Mouse (Mus musculus) hindbrain, embryonic 12.5 days (tissue): ENCODE data around the gene Rgs9bp. TPM values are rescaled to one million over a fixed set of nuclear protein-coding genes. Genes with fewer than 3 reads are reported as not detected.

ENCODE experiments used
- ATAC-seq: fragments of 200-750 bp; cut with Nextera tagmentation; 2 replicates; pipeline ENCODE4 v1.8.0; 2017; ENCODE audit warnings: moderate TSS enrichment; ENCODE audit not compliant: low FRiP score
- H3K27ac ChIP-seq: fragments of 300-500 bp; sonication (generic); 2 replicates; pipeline ENCODE4 v1.5.1; 2016; ENCODE audit warnings: mild to moderate bottlenecking
- H3K27me3 ChIP-seq: fragments of 300-500 bp; sonication (generic); 2 replicates; pipeline ENCODE4 v1.6.1; 2016; ENCODE audit warnings: mild to moderate bottlenecking
- H3K36me3 ChIP-seq: fragments of 300-500 bp; sonication (generic); 2 replicates; pipeline ENCODE4 v1.6.1; 2016; ENCODE audit warnings: mild to moderate bottlenecking
- H3K4me1 ChIP-seq: fragments of 300-500 bp; sonication (generic); 2 replicates; pipeline ENCODE4 v1.6.1; 2016
- H3K4me2 ChIP-seq: fragments of 300-500 bp; sonication (generic); replicated peaks from 2 replicates; pipeline ENCODE4 v1.6.1; 2016; ENCODE audit warnings: mild to moderate bottlenecking
- H3K4me3 ChIP-seq: fragments of 300-500 bp; sonication (generic); 2 replicates; pipeline ENCODE4 v1.5.1; 2016; ENCODE audit warnings: mild to moderate bottlenecking
- H3K9ac ChIP-seq: fragments of 300-500 bp; sonication (generic); 2 replicates; pipeline ENCODE4 v1.6.1; 2016; ENCODE audit warnings: mild to moderate bottlenecking, moderate library complexity
- H3K9me3 ChIP-seq: fragments of 300-500 bp; sonication (generic); replicated peaks from 2 replicates; pipeline ENCODE4 v1.6.1; 2016; ENCODE audit warnings: mild to moderate bottlenecking
- WGBS: fragments of 180-500 bp; shearing (Covaris S2); methylation state at CpG from one replicate; pipeline ENCODE4 v1.1.7; 2016; 5-methylcytosine and 5-hydroxymethylcytosine counted together
- polyA plus RNA-seq: library from polyadenylated mRNA; unstranded; fragments of >200 nt; fragmentation: Nextera tagmentation; extraction: Ambion mirVana; gene quantifications from 2 replicates; pipeline ENCODE4 v1.2.1, GENCODE M21; 2016

Gene Rgs9bp
- polyA plus RNA-seq, 1 experiment from 2014 or later = 0.12 TPM

DNA sequence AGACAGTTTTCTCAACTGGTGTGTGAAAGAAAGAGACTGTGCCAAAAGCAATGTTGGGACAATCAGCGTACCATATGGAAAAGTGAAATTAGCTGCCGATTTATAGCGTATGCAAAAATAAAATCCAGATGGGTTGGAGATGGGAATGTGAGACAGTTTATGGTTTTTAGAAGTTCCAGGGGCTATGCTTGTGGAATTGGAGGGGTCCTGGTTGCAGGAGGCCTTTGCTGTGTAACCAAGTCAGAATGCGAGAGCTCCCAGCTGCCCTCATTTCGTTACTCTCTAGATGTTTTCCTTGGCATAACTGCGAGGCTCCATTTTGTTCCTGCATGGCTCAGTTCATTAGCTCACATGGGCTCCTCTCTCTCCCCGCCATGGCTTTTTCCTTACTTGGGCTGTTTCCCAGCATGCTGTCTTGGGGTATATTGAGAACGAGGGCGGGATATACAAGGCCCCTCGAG, 5.4 kb upstream of the Rgs9bp start:
- Histone ChIP-seq H3K4me2 (no peak overlapping the region), H3K4me3 (no peak overlapping the region), H3K27ac (no peak overlapping the region), H3K36me3 (peaks cover 32% of the 10 kb centered on the region), H3K9ac (no peak overlapping the region), H3K9me3 (no peaks in the 10 kb centered on the region), H3K27me3 (no peaks in the 10 kb centered on the region), H3K4me1 (peaks cover 14% of the 10 kb centered on the region)
- no peak for ATAC-seq
- WGBS = 89% methylated on average over 10 of the region's 10 CpGs

DNA sequence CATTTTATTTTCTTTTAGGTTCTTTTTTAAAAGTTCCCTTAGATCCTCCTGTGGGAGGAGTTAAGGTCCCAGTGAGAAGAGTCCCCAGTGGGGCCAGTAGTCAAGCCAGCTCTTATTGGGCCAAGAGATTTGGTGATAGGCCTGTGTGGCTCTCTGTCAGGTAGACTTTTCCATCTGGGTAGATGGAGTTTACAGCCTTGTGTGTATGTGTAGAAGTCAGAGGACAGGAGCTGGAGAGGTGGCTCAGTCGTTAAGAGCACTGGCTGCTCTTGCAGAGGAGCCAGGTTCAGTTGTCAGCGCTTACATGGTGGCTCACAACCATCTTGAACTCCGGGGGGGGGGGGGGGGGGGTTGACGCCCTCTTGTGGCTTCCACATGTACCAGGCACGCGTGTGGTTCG, 4.1 kb upstream of the Rgs9bp start:
- Histone ChIP-seq H3K4me1 (peaks cover 20% of the 10 kb centered on the region), H3K4me2 (no peak overlapping the region), H3K27ac (no peak overlapping the region), H3K9ac (no peak overlapping the region), H3K36me3 (peaks cover 27% of the 10 kb centered on the region), H3K27me3 (peaks cover 10% of the 10 kb centered on the region), H3K4me3 (no peak overlapping the region), H3K9me3 (no peaks in the 10 kb centered on the region)
- ATAC-seq = no peak
- 91% methylated on average over 5 of the region's 7 CpGs for WGBS

DNA sequence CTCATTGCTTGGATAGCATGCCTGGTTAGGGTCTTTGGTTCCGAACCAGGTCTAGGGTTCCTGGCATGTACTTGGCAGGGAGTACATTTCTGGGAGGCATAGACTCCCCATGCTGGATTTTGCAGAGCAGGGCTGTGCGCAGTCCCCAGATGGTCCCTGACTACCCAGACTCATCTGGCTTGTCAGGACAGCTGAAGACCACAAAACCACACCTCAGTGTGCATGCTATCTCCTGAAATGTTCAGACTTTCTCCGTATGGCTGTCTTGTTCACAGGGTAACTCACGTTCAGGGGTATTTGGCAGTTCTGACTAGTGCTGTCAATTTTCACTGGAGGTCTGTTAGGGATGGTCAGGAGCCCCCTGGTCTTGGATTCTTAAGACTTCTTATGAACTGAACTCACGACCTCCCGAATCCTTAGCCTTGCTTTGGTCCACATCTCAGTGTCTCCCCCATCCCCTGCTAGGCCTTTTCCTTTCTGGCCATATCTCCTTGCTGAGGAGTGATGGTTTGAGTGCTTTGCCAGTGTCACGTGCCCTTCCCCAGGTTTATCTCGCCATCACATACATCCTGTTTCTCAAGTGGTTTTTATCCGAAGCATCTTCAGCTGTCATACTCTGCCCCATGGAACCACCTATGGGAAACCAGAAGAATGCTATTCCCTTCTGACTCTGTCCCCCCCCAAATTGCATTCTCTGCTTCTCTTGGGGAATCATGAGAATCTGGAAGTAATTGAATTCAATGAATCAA, 3.5 kb upstream of the Rgs9bp start:
- ATAC-seq = no peak
- H3K36me3 ChIP-seq = peaks cover 24% of the 10 kb centered on the region
- H3K9ac ChIP-seq = no peak overlapping the region
- H3K27me3 ChIP-seq = peaks cover 17% of the 10 kb centered on the region
- WGBS = 91% methylated on average over 9 of the region's 9 CpGs
- no peaks in the 10 kb centered on the region for H3K9me3 ChIP-seq
- no peak overlapping the region for H3K27ac ChIP-seq
- H3K4me1 ChIP-seq = peaks cover 25% of the 10 kb centered on the region
- H3K4me2 ChIP-seq = no peak overlapping the region
- no peak overlapping the region for H3K4me3 ChIP-seq

DNA sequence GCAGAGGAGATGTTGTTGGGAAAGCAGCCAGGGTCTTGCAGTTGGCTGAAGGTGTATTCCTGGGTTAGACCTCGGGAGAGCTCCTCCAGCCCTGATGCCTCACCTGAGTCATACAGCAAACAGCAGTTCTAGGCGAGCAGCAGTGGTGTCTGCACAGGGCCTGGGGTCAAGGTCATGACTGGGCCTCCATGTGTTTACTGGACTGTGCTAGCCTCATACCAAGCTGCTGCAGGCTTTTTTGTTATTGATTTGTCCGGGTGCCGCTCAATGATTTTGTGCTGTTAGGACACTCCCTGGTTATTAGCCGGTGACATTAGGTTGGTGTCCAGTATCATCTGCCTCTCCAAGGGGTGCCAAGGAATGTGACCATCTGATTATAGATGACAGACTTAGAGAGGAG, 2.3 kb upstream of the Rgs9bp start:
- H3K36me3 ChIP-seq = peaks cover 13% of the 10 kb centered on the region
- H3K27ac ChIP-seq = no peak overlapping the region
- peaks cover 25% of the 10 kb centered on the region for H3K4me1 ChIP-seq
- 70% methylated on average over 5 of the region's 5 CpGs for WGBS
- H3K9me3 ChIP-seq = no peaks in the 10 kb centered on the region
- peaks cover 28% of the 10 kb centered on the region for H3K27me3 ChIP-seq
- H3K4me3 ChIP-seq = no peak overlapping the region
- H3K4me2 ChIP-seq = no peak overlapping the region; the same call in 1 of the 2 replicates
- H3K9ac ChIP-seq = no peak overlapping the region
- no peak for ATAC-seq

DNA sequence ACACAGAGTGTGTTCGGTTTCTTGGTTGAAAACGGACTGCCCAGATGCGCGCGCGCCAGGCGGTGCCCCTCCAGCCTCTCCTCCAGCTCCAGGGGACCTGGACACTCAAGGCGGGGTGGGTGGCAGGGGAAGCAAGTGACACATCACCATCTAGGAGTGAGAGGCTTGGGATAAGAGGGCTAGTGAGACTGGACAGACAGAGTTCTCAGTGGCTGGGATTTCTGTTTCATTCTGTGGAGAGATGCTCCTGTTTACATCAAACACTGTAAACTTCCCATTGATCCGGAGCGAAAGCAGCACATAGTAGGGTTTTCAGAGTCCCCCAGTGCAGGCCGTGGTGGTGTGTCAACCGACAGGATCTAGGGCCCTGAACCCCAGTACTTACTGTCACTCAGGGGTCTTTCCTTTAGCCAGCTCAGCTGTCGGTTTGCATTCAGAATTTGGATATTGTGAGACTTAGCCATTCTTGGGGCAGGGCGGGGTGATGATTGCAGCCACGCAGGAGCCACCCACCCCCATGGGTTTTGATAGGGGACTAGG, 1.6 kb upstream of the Rgs9bp start:
- peak overlapping the region; percentile 81 for H3K9ac ChIP-seq
- H3K27ac ChIP-seq = no peak overlapping the region
- peak overlapping the region; percentile 99 for H3K4me2 ChIP-seq
- H3K27me3 ChIP-seq = peaks cover 35% of the 10 kb centered on the region
- ATAC-seq = no peak
- H3K36me3 ChIP-seq = peaks cover 5% of the 10 kb centered on the region
- peaks cover 25% of the 10 kb centered on the region for H3K4me1 ChIP-seq
- peak overlapping the region; percentile 86 for H3K4me3 ChIP-seq
- 24% methylated on average over 15 of the region's 15 CpGs for WGBS
- no peaks in the 10 kb centered on the region for H3K9me3 ChIP-seq

DNA sequence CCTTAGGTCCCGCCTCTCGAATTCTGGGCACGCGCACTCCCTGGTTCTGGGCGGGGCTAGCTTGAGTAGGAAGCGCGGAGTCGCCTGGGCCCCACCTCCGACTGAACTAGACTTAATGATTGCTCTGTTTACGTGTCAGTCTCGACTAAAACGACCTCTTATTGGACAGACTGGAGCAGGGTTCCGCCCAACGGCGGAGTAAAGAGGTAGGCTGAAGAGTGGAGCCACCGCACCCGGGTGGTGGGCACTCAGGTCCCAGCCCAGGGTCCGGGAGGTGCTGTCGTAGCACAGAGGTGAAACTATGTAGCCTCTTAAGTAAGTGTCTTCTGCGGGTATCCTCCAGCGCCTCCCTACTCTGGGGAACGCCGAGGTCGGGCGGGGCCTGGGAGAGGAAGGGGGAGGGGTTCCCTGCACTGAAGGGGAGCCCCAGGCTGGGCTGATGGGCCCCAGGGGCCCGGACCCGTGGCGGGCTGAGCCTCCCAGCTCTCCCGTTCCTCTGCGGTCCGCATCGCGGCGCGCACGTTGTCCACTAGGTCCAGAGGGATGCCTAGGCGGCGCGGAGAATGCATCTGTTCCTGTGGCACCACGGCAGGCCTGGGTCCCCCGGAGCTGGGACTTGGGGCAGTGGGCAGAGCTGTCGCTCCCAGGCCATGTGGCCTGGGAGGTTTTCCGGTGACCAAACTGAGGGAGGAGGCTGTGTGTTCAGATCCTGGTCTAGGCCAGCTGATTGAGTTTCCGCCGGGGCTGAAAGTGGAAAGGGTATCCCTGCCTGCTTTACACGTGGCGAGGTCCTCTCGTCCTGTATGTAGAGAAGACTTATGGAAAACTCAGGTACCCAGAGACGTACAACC, 898 bp upstream of the Rgs9bp start, which contains the start of gene Ankrd27:
Gene Ankrd27, plus strand, starts transcription at position 190 of the 851 bp plus-strand sequence.
- Histone ChIP-seq H3K4me2 (peak within 1 kb of the TSS; percentile 99), H3K9me3 (no peaks in the 10 kb centered on the region), H3K4me3 (peak within 1 kb of the TSS; percentile 86), H3K9ac (peak within 1 kb of the TSS; percentile 81), H3K27me3 (peaks cover 38% of the 10 kb centered on the region), H3K4me1 (peaks cover 25% of the 10 kb centered on the region), H3K27ac (peak within 1 kb of the TSS; percentile 80), H3K36me3 (no peaks in the 10 kb centered on the region)
- peak; percentile 99 for ATAC-seq
- WGBS = under 1% methylated on average over 49 of the region's 49 CpGs

DNA sequence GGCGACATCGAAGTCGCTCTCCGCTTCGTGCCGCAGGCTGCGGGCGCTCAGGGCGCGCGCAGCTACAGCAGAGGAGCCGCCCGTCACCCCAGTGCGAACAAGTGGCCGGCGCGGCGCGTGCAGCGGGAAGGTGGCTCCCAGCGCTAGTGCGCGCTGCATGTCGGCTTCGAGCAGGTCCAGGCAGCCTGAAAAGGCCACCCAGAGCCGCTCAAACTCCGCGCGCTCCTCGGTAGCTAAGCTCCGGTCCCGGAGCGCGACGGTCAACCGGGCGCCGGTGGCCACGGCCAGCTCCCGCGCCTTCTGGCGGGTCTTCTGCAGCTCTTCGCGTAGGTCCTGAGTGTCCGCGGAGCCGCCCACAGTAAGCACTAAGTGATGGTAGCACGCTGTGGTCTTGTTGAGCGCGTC, 594 bp downstream of the Rgs9bp start:
- Histone ChIP-seq H3K27me3 (peaks cover 38% of the 10 kb centered on the region), H3K4me3 (peak overlapping the region; percentile 86)
- WGBS = under 1% methylated on average over 50 of the region's 50 CpGs

DNA sequence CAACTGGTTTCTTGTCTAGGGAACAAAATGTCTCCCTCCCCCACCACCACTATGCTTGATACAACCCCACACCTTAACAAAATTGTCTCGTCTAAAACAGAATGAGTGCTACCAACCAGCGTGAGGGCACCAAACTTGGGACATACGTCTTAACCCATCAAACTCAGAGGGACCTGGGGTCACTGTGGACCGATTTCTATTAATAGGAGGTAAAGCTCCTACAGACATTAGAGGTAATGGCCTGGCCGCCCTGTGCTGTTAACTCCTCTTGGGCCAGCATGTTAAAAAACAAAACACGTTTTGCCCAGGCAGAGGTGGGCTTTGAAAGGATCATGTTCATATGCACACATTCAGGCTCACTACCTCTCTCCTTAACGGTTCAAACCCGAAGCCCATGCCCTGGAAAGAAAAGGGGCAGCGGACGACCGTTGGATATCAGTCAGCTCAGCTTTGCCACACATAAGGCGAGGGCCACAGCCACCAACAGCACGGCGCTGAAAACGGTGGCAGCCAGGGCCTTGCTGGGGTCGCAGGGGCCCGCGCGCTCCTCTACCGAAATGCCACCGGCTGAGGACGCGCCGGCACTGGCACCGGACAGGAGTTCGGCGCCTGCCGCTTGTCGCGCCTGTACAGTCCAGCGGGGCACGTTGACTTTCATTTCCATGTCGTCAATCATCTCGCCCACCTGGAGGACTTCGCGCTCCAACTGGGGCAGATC, 1.2 kb downstream of the Rgs9bp start:
- peaks cover 25% of the 10 kb centered on the region for H3K4me1 ChIP-seq
- 4% methylated on average over 36 of the region's 36 CpGs for WGBS
- H3K36me3 ChIP-seq = no peaks in the 10 kb centered on the region
- no peaks in the 10 kb centered on the region for H3K9me3 ChIP-seq
- no peak overlapping the region for H3K27ac ChIP-seq
- H3K4me2 ChIP-seq = peak overlapping the region; percentile 99
- H3K27me3 ChIP-seq = peaks cover 38% of the 10 kb centered on the region
- H3K9ac ChIP-seq = peak overlapping the region; percentile 50
- peak overlapping the region; percentile 86 for H3K4me3 ChIP-seq
- ATAC-seq = no peak

More for the DNA sequence above, 594 bp downstream of the Rgs9bp start:
- peak overlapping the region; percentile 50 for H3K9ac ChIP-seq
- no peaks in the 10 kb centered on the region for H3K9me3 ChIP-seq
- peak overlapping the region; percentile 99 for H3K4me2 ChIP-seq
- no peak for ATAC-seq
- no peak overlapping the region for H3K27ac ChIP-seq
- H3K4me1 ChIP-seq = peaks cover 25% of the 10 kb centered on the region
- no peaks in the 10 kb centered on the region for H3K36me3 ChIP-seq

DNA sequence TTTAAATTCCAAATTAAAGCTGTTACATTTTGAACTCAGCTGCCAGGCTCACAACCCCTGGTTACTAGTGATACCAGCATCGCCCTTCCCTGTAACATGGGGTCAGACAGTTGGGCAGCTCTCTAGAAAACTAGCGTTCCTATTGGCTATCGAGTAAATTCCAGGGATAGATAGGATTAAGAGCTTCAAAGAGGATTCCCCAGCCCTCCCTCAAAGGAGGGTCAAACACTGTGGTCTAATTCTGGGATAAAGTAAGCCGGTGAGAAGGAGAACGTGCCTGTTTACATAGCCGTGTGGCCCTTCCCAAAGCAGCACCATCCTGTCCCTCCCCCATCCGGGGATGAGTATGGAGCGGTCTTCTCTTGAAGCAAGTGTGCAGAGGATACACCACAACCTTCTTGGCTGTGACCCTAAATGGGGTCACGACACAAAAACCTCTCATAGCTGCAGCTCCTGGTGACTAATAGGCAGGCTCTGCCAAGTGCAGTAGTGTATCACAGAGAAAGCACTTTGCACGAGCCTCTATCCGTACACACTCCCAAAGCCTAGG, 1.8 kb downstream of the Rgs9bp start:
- H3K4me3 ChIP-seq = no peak overlapping the region
- no peaks in the 10 kb centered on the region for H3K36me3 ChIP-seq
- H3K4me1 ChIP-seq = peaks cover 25% of the 10 kb centered on the region
- H3K9ac ChIP-seq = no peak overlapping the region
- H3K9me3 ChIP-seq = no peaks in the 10 kb centered on the region
- WGBS = 16% methylated on average over 11 of the region's 11 CpGs
- H3K4me2 ChIP-seq = no peak overlapping the region
- H3K27ac ChIP-seq = no peak overlapping the region
- no peak for ATAC-seq
- H3K27me3 ChIP-seq = peaks cover 38% of the 10 kb centered on the region

DNA sequence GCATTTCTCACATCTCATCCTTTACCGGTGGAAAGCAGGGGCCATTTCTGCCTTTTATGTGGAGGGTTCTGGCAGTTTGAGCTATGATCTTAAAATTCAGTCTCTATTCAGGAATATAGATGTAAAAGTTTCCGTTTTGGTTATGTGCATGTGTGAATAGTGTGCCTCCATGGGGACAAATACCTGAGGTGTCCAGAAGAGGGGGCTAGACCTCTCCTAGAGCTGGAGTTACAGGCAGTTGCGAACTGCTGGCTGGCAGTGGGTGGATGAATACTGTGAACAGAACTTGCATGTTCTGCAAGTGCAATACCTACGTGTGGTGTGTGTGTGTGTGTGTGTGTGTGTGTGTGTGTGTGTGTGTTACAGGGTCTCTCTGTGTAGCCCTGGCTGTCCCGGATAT, 2.7 kb downstream of the Rgs9bp start:
- no peak for ATAC-seq
- Histone ChIP-seq H3K4me2 (no peak overlapping the region), H3K4me1 (peaks cover 22% of the 10 kb centered on the region), H3K4me3 (no peak overlapping the region), H3K36me3 (no peaks in the 10 kb centered on the region), H3K27ac (no peak overlapping the region), H3K9me3 (no peaks in the 10 kb centered on the region), H3K27me3 (peaks cover 38% of the 10 kb centered on the region), H3K9ac (no peak overlapping the region)
- 78% methylated on average over 5 of the region's 5 CpGs for WGBS

DNA sequence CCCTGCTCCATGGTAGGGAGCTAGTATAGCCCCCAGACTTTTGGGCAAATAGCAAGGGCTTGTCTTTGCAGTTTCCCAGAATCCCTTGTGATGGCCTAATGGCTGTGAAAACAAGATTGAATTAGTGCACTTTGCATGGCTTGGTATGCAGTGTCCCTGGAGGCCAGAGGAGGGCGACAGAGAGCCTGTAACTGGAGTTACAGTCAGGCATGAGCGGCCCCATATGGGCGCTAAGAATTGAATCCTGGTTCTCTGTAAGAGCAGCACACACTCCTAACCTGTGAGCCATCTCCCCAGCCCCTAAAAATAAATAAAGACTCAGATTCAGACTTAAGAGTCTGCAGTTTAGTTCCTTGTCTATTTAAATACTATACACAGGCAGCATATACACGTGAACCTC, 5.5 kb downstream of the Rgs9bp start:
- no peak overlapping the region for H3K4me3 ChIP-seq
- no peak overlapping the region for H3K4me2 ChIP-seq
- WGBS = 27% methylated on average over 4 of the region's 4 CpGs
- no peak overlapping the region for H3K27ac ChIP-seq
- no peak overlapping the region for H3K9ac ChIP-seq
- H3K9me3 ChIP-seq = no peaks in the 10 kb centered on the region
- ATAC-seq = no peak
- peaks cover 9% of the 10 kb centered on the region for H3K4me1 ChIP-seq
- peaks cover 31% of the 10 kb centered on the region for H3K27me3 ChIP-seq
- no peaks in the 10 kb centered on the region for H3K36me3 ChIP-seq
